Mouse (Mus musculus) naive thymus-derived CD4-positive, alpha-beta T cell, adult 5 months (primary cell): ENCODE data around the gene Olfr204. TPM values are rescaled to one million over a fixed set of nuclear protein-coding genes. Genes with fewer than 3 reads are reported as not detected.

Experiments
- polyA plus RNA-seq: library from polyadenylated mRNA; unstranded; fragments of 100-300 nt; shearing (Covaris generic); gene quantifications from one replicate; pipeline ENCODE4 v1.2.1, GENCODE M21; 2017

Olfr204 gene
- polyA plus RNA-seq: not detected

DNA sequence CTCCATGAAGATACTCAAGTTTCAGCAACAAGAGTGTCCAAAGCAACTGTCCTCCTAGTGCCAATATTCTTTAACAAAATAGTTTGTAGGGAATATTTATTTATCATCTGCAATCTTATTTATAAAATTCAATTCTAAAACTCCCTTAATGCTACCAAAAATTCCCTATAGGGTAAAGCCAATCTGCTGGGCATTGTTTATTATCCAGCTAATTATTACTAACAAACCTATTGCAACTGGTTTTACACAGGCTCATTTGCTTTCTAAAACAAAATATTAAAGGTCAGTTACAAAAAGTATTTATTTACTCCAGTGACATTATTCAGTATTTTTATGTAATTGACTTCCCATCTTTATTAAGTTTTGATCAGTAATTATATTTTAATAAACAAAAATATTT, at the start of gene Olfr204:
Olfr204 (minus strand) TSS at position 101 of the 400 bp plus-strand sequence.

DNA sequence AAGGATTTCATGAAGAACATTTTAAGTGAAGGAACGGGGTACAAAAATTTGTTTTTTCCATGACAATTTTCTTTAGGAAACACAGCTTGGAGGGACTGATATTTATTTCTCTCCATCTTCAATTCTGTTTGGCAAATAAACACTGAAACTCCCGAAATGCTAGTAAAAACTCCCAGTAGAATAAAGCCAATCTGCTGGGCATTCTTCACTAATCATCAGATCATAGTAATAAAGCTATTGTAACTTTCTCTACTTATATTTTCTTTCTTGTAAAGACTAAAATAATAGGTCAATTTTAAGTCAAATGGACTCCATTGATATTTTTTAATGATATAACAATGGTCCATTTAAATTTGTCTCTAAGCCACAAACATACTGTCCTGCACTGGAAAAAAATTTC, 45.8 kb upstream of the Olfr204 start, which contains the start of gene Olfr209:
Olfr209 (minus strand) TSS at position 101 of the 400 bp plus-strand sequence.

DNA sequence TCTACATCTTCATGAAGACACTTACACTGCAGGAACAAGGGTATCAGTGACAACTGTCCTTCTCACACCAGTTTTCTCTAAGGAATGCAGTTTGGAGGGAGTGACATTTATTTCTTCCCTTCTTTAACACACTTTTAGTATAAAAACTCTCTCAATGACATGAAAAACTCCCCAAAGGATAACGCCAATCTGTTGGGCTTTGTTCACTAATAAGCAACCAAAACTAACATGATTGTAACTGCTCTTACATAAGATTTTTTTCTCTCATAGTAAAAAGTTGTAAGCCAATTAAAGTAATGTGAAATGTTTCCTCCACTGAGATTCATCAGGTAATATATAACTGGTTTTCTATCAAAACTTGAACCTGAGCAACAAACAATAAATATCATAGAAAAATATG, 31.1 kb upstream of the Olfr204 start, which contains the start of gene Olfr206:
Olfr206 (minus strand) TSS at position 101 of the 400 bp plus-strand sequence.

GRCm38 (mm10) chr16:59331038-59331437, 13.0 kb upstream of the Olfr204 start, which contains the start of gene Olfr205:
Gene Olfr205 (minus strand): TSS chr16:59331138.

DNA sequence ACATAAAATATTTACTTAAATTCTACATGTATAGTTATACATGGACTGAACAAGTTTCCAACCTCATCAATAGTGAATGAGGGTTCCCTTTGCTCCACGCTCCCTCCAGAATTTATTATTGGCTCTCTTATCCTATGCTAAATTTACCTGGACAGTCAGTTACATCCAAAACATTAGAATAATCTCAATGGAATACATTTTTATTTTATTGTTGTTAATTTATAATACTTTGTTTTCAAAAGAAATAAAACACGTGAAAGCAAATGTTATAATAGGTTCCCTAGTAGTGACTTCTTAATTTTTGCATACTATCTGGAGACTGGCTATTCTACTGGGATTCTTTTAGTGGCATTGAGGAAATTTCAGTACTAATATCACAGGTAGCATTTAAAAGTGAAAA, 19.5 kb downstream of the Olfr204 start, which contains the start of gene Olfr203:
Olfr203 (plus strand) TSS at position 301 of the 400 bp plus-strand sequence.

DNA sequence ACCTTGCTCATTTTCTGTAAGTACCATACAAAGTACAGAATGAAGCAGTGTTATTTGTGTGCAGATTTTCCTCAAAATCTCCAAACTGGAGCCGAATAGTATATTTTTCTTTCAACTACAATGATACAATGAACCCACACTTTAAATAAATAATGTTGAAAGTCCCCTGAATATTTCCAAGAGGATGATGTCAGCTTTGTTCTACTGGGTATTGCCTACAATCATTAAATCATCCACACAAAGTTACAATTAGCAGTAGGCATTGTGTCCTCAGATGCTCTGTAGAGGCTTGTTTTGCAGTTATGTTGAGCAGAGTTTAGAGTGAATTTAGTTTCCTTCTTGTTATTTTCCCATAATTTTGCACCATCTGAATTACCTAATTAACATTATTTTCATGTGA, 31.4 kb downstream of the Olfr204 start, which contains the start of gene Olfr202:
Olfr202 (minus strand) TSS at position 101 of the 400 bp plus-strand sequence.

DNA sequence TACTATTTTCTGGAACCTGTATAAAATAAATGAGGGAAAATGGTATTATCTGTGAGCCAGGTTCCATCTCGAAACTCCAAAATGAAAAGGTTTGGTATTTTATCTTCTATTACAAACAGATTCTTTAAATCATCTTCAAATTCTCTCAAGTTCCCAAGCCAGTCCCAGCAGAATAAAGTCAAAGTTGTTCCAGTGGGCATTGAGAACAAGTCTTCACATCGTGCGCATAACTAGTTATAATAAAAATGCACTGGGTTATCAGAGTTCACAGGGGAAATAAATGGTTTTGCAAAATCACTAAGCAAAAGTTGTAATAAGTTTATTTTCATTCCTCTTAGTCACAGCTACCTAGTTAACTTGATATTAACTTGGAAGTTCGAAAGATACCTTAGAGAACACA, 45.5 kb downstream of the Olfr204 start, which contains the start of gene Olfr201:
Olfr201 (minus strand) TSS at position 101 of the 400 bp plus-strand sequence.

Other genes with a start within 250 kb of the Olfr204 start
- 0.15 TPM for gene Olfr190, start 240.2 kb downstream of the Olfr204 start, polyA plus RNA-seq
- gene Olfr191, start 228.4 kb downstream of the Olfr204 start, polyA plus RNA-seq: not detected
- not detected for gene Olfr193, start 206.4 kb downstream of the Olfr204 start, polyA plus RNA-seq
- gene Olfr194, start 197.2 kb downstream of the Olfr204 start, polyA plus RNA-seq: not detected
- not detected for gene Olfr195, start 171.2 kb downstream of the Olfr204 start, polyA plus RNA-seq
- 0.67 TPM for gene Olfr196, start 147.8 kb downstream of the Olfr204 start, polyA plus RNA-seq
- not detected for gene Olfr198, start 114.7 kb downstream of the Olfr204 start, polyA plus RNA-seq
- not detected for gene Olfr199, start 98.5 kb downstream of the Olfr204 start, polyA plus RNA-seq
- not detected for gene Olfr201, start 45.6 kb downstream of the Olfr204 start, polyA plus RNA-seq
- gene Olfr202, start 31.5 kb downstream of the Olfr204 start, polyA plus RNA-seq: not detected
- not detected for gene Olfr203, start 19.4 kb downstream of the Olfr204 start, polyA plus RNA-seq
- gene Olfr205, start 12.9 kb upstream of the Olfr204 start, polyA plus RNA-seq: not detected
- not detected for gene Olfr206, start 31.0 kb upstream of the Olfr204 start, polyA plus RNA-seq
- not detected for gene Olfr209, start 45.7 kb upstream of the Olfr204 start, polyA plus RNA-seq
- gene Gabrr3, start 89.1 kb upstream of the Olfr204 start, polyA plus RNA-seq: not detected
- gene Riox2, start 153.5 kb upstream of the Olfr204 start, polyA plus RNA-seq: 49.0 TPM